Mouse (Mus musculus): ENCODE results near the gene Sdk1.

- TF ChIP-seq CTCF (IDR thresholded peaks at IDR 0.05; ENCODE audit: borderline replicate concordance, control insufficient read depth, extremely low read depth, insufficient read depth, low read length, poor library complexity) (no peak), POLR2A (IDR thresholded peaks at IDR 0.05; ENCODE audit: control insufficient read depth, extremely low read depth, insufficient read depth, low read length, poor library complexity) (no peak)
Observed at GRCm38 (mm10) chr5:141899751-141900150, 658.5 kb downstream of the Sdk1 start.
